Mouse (Mus musculus) retina, adult 2 months (tissue): ENCODE results near the gene B4galnt1.

Experiments
- DNase-seq: peaks from one replicate; pipeline ENCODE4 v3.0.0-alpha.2; 2012; ENCODE audit warnings: low read depth, low spot score

Gene B4galnt1

GRCm38 (mm10) chr10:127208921-127209320, 43.9 kb downstream of the B4galnt1 start:
- no peak for DNase-seq

GRCm38 (mm10) chr10:127209928-127210570, 45.0 kb downstream of the B4galnt1 start:
- no peak for DNase-seq

- no peak for DNase-seq
Measured at GRCm38 (mm10) chr10:127210961-127211405, 46.0 kb downstream of the B4galnt1 start.

- DNase-seq: peak; percentile 79
Measured at GRCm38 (mm10) chr10:127211414-127211854, 46.4 kb downstream of the B4galnt1 start, which contains the start of gene Pip4k2c. Gene Pip4k2c, minus strand, starts transcription at chr10:127211585.

- no peak for DNase-seq
Measured at GRCm38 (mm10) chr10:127213272-127213671, 48.2 kb downstream of the B4galnt1 start.

GRCm38 (mm10) chr10:127213704-127214421, 48.8 kb downstream of the B4galnt1 start:
- DNase-seq: no peak

- DNase-seq: no peak
Measured at GRCm38 (mm10) chr10:127214422-127214803, 49.4 kb downstream of the B4galnt1 start.

GRCm38 (mm10) chr10:127216456-127216855, 51.4 kb downstream of the B4galnt1 start:
- DNase-seq: no peak

- DNase-seq: no peak
Measured at GRCm38 (mm10) chr10:127217177-127217576, 52.2 kb downstream of the B4galnt1 start.

- DNase-seq: no peak
Measured at GRCm38 (mm10) chr10:127218339-127218738, 53.3 kb downstream of the B4galnt1 start.
